Mouse (Mus musculus) cerebellum, adult 9-10 months (tissue): ENCODE measurements at regions not wholly inside any gene's neighbourhood (a gene's known extent, or its start where the extent isn't known, plus 50 kb on each side); places are given as distances from the start of the nearest gene placed in this dataset.
"Not testable (repeated sequence)": the region's sequence is repeated elsewhere in the genome, so short reads cannot be mapped to it uniquely, and the experiment has no call there.

Source experiments
- DNase-seq: peaks from one replicate; pipeline ENCODE4 v3.0.0; 2022

- no peak for DNase-seq
These were observed 102.8 kb upstream of the Tbl1xr1 start for GRCm38 (mm10) chr3:21973681-21974080.

DNA sequence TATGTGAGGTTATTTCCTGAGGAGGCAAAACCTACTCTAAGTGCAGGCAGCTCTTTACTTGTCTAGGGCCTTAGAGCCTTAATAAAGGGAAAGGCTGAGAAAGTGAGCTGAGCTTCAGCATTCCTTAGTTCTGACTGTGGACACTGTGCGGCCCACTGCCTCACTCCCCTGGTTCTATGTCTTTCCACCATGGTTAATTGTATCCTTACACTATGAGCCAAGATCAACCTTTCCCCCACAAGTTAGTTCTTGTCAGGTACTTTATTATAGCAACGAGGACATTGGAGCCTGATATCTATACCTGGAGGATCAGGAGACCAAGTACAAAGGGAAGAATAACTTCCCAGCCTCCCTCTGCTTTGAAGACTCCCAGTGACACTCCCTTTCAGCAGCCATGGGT is 101.7 kb upstream of the Tbl1xr1 start:
- DNase-seq: no peak

- no peak for DNase-seq
These were observed 98.7 kb upstream of the Tbl1xr1 start for GRCm38 (mm10) chr3:21977775-21978174.

DNA sequence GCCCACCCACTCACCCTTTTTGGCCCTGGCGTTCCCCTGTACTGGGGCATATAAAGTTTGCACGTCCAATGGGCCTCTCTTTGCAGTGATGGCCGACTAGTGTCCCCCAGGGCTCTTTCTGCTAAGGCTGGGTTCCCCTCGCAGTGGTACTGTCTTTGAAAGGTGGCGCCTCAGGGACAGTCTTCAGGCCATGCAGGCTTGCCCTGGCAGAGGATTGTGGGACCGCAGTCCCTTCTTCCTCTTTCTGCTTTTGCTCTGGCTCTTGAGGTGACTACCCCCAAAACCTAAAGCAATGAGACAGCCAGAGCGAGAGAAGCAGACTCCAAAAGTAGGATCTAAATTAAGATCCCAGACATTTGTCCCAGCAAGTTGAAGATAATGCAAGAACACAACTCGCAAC is 93.5 kb upstream of the Tbl1xr1 start:
- DNase-seq: no peak

DNA sequence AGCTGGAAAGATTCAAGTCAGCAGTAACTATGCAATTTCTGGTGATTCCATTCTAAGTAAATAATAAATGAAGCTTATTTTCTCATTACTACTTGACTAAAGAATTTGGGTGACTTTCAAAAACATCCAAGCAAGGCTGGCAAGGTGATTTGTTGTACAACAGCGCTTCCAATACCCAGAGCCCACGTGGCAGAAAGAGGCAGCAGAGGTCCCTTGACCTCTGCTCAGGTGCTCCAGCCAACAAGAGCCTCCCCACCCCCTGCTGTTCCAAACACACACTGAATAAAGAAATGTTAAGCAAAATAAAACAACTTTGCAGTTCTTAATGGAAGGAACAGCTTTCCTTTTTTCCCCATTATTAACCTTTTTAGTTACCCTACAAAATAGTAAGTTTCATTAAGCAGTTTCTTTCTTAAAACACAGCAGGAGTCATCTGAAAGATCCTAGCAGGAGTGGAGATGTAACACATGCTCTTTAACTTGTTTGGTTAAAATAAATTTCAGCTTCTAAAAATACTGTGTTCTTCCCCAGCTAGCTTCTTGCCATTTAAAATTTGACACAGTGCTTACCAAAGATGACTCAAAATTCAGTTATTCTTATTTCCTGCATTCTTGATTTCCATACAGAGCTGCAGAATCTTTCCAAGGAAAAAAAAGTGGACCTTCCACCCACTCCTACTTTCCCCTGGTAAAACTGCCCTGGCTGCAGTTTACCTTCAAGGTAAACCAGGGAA is 92.3 kb upstream of the Tbl1xr1 start:
- no peak for DNase-seq

GRCm38 (mm10) chr3:21984807-21985206 is 91.6 kb upstream of the Tbl1xr1 start:
- no peak for DNase-seq

- no peak for DNase-seq
These were observed 90.1 kb upstream of the Tbl1xr1 start for GRCm38 (mm10) chr3:21986164-21986892.

DNA sequence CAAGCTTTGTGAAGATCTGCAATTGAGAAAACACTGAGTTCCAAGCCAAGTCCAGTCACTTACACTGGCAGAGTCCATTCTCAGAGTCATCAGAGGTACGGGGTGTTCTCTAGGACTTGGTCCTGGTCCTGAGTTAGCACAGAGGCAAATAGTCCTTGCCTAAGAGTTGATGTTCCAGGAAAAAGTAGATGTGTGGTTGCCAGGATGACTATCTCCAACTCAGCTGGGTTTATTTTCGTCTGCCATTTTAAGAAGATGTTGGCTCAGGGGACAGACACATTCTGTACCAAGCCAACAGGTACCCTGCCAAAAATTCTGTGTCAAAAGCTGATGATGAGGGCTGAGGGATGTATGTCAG is 89.6 kb upstream of the Tbl1xr1 start:
- DNase-seq: no peak

DNA sequence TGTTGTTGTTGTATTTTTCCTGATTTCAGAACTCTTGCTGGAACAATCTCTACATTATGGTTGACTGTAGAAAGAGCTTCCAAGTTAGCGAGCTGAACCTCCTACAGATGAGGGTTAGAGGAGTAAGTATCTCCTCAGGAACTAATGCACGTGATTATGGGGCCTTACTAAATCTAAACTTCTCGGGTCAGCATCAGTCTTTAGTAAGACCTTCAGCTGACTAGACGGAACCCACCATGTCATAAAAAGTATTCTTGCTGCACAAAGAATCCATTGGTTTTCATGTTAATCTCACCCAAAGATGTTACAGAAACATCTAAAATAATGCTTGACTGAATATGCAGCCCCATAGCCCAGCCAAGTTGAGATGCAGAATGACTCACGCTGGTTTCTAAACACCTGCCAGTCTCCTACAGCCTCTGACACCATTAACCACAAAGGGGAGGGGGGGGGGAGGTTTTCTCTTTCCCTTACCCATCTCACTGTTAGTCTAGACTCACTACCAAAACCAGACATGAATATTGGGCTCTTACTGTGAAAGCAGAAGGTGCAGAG is 88.9 kb upstream of the Tbl1xr1 start:
- no peak for DNase-seq

DNA sequence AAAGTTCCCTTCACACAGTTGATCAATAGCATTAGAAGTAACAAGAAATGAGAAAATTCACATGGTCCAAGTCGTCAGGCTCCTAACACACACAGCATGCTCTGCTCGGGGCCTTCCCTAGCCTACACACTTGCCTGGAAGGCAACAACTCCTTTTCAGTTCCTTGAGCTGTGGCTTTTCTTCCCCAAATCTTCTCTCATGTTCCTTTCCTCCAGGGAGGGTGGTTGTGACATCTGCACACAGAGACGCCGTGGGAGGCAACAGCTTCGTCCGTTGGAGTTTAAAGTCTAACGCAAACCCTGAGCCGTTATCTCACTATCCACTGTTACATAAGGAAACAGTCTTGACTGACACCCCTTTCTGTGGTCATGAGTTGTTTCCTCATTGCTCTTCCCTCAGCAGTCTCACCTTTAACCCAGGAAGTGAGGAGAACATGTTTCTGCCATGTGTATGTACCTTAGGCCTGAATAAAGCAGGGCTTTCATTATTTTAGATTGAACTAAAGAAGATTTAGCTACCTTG is 88.4 kb upstream of the Tbl1xr1 start:
- no peak for DNase-seq

DNA sequence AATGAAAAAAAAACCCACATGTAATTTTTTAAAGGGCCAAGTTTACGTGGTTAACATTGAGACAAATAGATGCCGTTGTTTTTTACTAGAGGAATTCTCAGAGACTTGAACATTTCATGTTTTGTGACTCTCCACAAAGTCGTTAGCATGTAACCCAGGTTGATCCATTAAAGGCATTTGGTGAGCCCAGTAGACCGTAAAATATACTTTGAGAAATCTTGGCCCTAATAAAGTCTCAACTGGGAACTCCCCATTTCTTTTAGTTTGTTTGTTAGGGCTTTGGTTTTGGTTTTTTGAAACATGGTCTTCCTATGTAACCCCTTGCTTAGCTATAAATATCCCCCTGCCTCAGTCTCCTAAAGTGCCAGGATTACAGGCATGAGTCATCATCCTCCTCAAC is 85.9 kb upstream of the Tbl1xr1 start:
- DNase-seq: no peak

DNA sequence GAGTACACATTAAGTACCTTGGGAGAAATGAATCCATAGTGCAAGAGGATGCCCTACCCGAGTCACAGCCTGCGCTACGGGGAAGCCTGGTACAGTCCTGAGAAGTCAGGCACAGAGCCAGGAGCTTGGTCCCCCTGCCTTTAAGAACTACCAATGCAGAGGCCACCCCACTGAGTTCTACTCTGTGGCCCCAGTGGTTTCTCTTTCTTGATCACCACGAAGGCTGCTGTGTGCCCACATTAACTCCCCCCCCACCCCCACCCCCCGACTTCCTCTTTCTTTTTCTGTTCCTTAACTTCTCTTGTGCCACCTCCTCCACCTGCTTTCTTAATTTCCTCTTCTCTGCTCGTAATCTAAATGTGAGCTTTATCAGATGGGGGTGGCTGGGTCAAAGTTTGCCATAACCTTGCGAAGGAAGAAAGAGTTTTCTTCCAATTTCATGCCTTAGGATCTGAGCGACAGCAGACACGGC is 84.7 kb upstream of the Tbl1xr1 start:
- DNase-seq: no peak

- DNase-seq: no peak
These were observed 84.2 kb upstream of the Tbl1xr1 start for GRCm38 (mm10) chr3:21992203-21992602.

DNA sequence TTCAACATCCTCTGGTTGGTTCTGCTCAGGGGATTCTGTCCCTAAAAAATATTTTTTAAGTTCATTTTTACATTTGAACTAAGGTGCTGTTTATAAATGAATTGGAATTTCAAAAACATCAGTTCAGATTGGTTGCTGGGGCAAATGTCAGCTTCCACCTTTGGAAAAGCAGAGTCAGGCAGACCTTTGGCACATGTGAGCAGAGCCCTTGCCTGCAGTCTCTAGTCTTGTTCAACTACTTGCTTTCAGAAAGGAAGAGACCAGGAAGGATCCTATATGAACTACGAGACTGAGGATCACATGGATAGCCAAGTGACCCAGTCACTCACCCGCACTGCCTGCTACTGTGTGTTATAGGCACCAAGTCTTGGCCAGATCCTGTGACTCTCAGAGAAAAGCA is 82.5 kb upstream of the Tbl1xr1 start:
- DNase-seq: no peak

GRCm38 (mm10) chr3:21995566-21996391 is 80.7 kb upstream of the Tbl1xr1 start:
- DNase-seq: no peak

DNA sequence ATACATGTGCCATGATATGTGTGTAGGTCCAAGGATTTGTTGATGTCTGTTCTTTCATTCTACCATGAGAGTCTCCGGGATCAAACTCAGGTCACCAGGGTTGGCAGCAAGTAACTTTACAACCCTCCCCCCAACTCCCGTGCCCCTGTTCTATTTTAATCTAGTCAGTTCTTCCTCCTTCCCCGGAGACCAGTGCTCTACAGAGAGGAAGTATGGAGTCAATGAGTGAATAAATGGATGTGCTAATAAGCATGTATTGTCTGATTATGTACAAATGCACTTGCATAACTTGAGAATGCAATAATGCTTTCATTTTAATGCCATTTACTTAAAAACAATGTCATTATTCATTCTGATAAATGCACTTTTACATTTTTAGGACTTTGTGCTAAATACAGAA is 79.1 kb upstream of the Tbl1xr1 start:
- DNase-seq: no peak

DNA sequence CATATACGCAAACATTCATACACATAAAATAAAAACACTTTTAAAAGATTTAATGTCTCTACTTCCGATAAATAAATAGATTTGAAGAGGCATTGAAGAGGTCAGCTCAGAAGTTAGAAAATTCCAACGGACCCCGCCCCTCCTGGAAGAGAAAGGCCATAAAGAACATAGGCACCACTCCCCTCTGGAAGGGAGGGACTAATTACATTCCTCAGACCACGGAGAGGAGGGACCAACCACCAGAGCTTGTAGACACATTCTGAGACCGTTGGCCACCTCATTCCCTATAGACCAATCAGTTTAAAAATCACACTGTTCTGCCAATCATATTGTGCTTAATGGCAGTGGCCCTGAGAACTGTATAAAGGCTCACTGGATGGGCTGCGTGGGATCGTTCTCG is 71.0 kb upstream of the Tbl1xr1 start:
- DNase-seq: no peak

GRCm38 (mm10) chr3:22006113-22006512 is 70.3 kb upstream of the Tbl1xr1 start:
- DNase-seq: no peak

DNA sequence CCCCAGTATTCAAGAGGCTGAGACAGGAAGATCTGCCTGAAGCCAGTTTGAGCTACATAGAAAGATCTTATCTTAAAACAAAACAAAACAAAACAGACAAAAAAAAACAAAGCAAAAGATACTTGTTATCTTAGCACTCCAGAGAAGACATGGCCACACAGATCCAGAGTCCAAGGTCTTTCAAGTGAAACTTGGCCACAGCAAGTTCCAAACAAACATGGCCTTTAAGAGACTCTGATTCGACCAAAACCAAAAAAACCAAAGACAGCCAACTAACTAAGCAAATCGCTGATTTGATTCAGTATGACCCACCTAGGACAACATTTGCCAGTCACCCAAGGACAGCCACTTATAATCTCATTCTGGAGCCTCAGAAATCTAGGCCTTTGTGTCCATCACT is 69.8 kb upstream of the Tbl1xr1 start:
- no peak for DNase-seq

DNA sequence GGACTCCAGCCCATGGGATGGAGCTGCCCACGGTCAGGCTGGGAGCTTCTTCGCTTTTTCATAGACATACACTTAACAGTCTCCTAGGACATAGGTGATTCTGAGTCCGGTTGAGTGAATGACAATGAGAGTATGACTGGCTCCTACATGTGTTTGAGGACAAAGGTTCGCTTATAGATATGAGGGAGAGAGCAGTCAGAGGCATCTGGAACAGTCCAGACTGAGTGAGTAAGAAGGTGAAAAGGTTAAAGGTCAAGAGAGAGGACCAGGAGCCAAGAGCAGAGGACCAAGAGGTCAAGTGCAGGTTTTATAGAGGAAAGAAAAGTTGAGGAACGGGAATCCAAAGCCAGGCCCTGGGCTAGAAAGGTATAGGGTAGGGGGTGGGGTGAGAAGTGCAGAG is 68.7 kb upstream of the Tbl1xr1 start:
- no peak for DNase-seq

DNA sequence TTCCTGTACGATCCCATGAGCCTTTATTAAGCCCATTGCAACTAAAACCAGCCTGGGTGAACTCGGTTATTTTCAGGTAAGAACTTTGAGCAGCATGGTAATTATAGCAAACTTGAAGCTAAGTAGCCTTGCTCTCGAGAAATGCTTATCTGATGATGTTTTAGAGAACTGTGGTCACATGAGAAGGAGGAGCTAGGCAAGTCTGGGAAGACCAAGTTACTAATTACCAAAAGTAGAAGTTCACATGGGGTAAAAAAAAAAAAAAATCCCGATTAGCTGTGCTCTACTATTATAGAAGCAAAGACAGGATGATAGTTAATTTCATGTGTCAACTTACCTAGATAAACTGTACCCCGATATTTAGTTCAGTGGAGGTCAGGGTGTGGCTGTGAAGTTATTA is 68.0 kb upstream of the Tbl1xr1 start:
- no peak for DNase-seq

DNA sequence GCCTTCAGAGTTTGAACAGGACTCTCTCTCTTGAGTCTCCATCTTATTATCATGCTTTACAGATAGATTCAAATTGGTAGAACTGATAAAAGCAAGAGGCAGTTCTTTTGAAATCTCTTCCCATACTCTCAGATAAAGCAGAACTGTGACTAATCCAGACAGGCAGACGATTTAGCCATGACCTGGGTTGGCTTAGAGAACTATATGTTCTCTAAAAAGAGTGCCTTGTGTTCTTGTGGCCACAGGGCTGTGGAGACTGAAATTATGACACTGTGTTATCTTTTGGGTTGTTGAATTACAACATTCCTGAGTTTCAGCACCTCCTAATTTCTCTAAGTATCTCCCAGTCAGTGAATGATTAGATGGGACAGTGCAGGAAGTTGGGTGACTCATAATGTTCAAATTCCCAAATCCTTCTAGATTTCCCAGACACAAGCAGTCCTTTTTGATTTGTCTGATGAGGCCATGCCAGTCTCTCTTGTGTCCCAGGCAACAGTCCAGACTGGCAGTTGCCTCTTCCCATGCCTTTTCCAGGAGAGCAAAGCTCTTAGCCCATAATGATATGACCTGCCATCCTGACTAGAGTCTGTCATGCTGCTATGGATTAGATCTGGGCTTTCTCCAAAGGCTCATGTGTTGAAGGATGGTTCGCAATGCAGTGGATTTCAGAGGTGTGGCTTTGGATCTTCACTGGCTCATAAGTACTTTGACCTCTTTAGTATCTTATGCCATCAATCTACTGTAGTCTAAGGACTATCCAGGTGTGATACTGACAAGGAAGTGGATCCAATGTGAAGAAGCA is 66.4 kb upstream of the Tbl1xr1 start:
- no peak for DNase-seq

GRCm38 (mm10) chr3:22010700-22010991 is 65.8 kb upstream of the Tbl1xr1 start:
- not testable (repeated sequence) for DNase-seq
